Mouse (Mus musculus) hindbrain, embryonic 13.5 days (tissue): ENCODE data around the gene Exoc2. TPM values are rescaled to one million over a fixed set of nuclear protein-coding genes. Genes with fewer than 3 reads are reported as not detected.

ENCODE experiments used
- ATAC-seq: fragments of 200-750 bp; cut with Nextera tagmentation; 2 replicates; pipeline ENCODE4 v1.8.0; 2017; ENCODE audit warnings: moderate TSS enrichment; ENCODE audit not compliant: low FRiP score
- H3K27ac ChIP-seq: fragments of 300-500 bp; sonication (generic); 2 replicates; pipeline ENCODE4 v1.5.1; 2015; ENCODE audit warnings: inconsistent platforms, mild to moderate bottlenecking, moderate library complexity
- H3K27me3 ChIP-seq: fragments of 300-500 bp; sonication (generic); 2 replicates; pipeline ENCODE4 v1.6.1; 2015; ENCODE audit warnings: mild to moderate bottlenecking, inconsistent platforms
- H3K36me3 ChIP-seq: fragments of 300-500 bp; sonication (generic); 2 replicates; pipeline ENCODE4 v1.6.1; 2015; ENCODE audit warnings: mild to moderate bottlenecking, inconsistent platforms
- H3K4me1 ChIP-seq: fragments of 300-500 bp; sonication (generic); replicated peaks from 2 replicates; pipeline ENCODE4 v1.6.1; 2015; ENCODE audit warnings: inconsistent platforms
- H3K4me2 ChIP-seq: fragments of 300-500 bp; sonication (generic); 2 replicates; pipeline ENCODE4 v1.6.1; 2015; ENCODE audit warnings: inconsistent platforms, mild to moderate bottlenecking, moderate library complexity
- H3K4me3 ChIP-seq: fragments of 300-500 bp; sonication (generic); 2 replicates; pipeline ENCODE4 v1.5.1; 2015; ENCODE audit warnings: mild to moderate bottlenecking, inconsistent platforms
- H3K9ac ChIP-seq: fragments of 300-500 bp; sonication (generic); 2 replicates; pipeline ENCODE4 v1.6.1; 2015; ENCODE audit warnings: mild to moderate bottlenecking, inconsistent platforms
- H3K9me3 ChIP-seq: fragments of 300-500 bp; sonication (generic); 2 replicates; pipeline ENCODE4 v1.6.1; 2016; ENCODE audit warnings: inconsistent platforms
- WGBS: fragments of 180-500 bp; shearing (Covaris S2); methylation state at CpG from one replicate; pipeline ENCODE4 v1.1.7; 2015; 5-methylcytosine and 5-hydroxymethylcytosine counted together
- polyA plus RNA-seq: library from polyadenylated mRNA; unstranded; fragments of >200 nt; fragmentation: Nextera tagmentation; extraction: Ambion mirVana; gene quantifications from 2 replicates; pipeline ENCODE4 v1.2.1, GENCODE M21; 2015

Exoc2 gene
- polyA plus RNA-seq, 1 experiment from 2014 or later: 48.4 TPM

GRCm38 (mm10) chr13:30961932-30962331 is 12.0 kb downstream of the Exoc2 start:
- Histone ChIP-seq H3K27me3 (no peaks in the 10 kb centered on the region), H3K27ac (no peak overlapping the region), H3K4me1 (peaks cover 14% of the 10 kb centered on the region), H3K9me3 (no peaks in the 10 kb centered on the region), H3K4me2 (no peak overlapping the region), H3K36me3 (no peaks in the 10 kb centered on the region), H3K9ac (no peak overlapping the region), H3K4me3 (no peak overlapping the region)
- 62% methylated on average over 2 of the region's 2 CpGs for WGBS
- ATAC-seq: no peak

GRCm38 (mm10) chr13:30960714-30961113 is 13.2 kb downstream of the Exoc2 start:
- Histone ChIP-seq H3K4me2 (no peak overlapping the region), H3K4me1 (peaks cover 8% of the 10 kb centered on the region), H3K36me3 (no peaks in the 10 kb centered on the region), H3K4me3 (no peak overlapping the region), H3K9ac (no peak overlapping the region), H3K27me3 (no peaks in the 10 kb centered on the region), H3K9me3 (no peaks in the 10 kb centered on the region), H3K27ac (no peak overlapping the region)
- WGBS: 93% methylated on average over 2 of the region's 2 CpGs
- ATAC-seq: no peak

GRCm38 (mm10) chr13:30953580-30953979 is 20.3 kb downstream of the Exoc2 start:
- no peak overlapping the region for H3K9ac ChIP-seq
- no peaks in the 10 kb centered on the region for H3K27me3 ChIP-seq
- WGBS: 76% methylated on average over 1 of the region's 1 CpGs
- no peaks in the 10 kb centered on the region for H3K4me1 ChIP-seq
- no peak overlapping the region for H3K27ac ChIP-seq
- no peak overlapping the region for H3K4me3 ChIP-seq
- no peak for ATAC-seq
- H3K36me3 ChIP-seq: peaks cover 6% of the 10 kb centered on the region; the same call in 1 of the 2 replicates
- no peak overlapping the region for H3K4me2 ChIP-seq
- H3K9me3 ChIP-seq: no peaks in the 10 kb centered on the region

GRCm38 (mm10) chr13:30952044-30952443 is 21.8 kb downstream of the Exoc2 start:
- WGBS: 91% methylated on average over 2 of the region's 2 CpGs
- Histone ChIP-seq H3K4me2 (no peak overlapping the region), H3K4me3 (no peak overlapping the region), H3K27me3 (no peaks in the 10 kb centered on the region), H3K27ac (no peak overlapping the region), H3K4me1 (no peaks in the 10 kb centered on the region), H3K36me3 (peaks cover 11% of the 10 kb centered on the region), H3K9me3 (no peaks in the 10 kb centered on the region), H3K9ac (no peak overlapping the region)
- ATAC-seq: no peak

GRCm38 (mm10) chr13:30949181-30949580 is 24.7 kb downstream of the Exoc2 start:
- H3K36me3 ChIP-seq: peaks cover 7% of the 10 kb centered on the region
- H3K9me3 ChIP-seq: no peaks in the 10 kb centered on the region
- H3K27ac ChIP-seq: no peak overlapping the region
- no peaks in the 10 kb centered on the region for H3K27me3 ChIP-seq
- no peak for ATAC-seq
- no peak overlapping the region for H3K4me3 ChIP-seq
- H3K9ac ChIP-seq: no peak overlapping the region
- 93% methylated on average over 9 of the region's 9 CpGs for whole genome bisulfite sequencing
- H3K4me2 ChIP-seq: no peak overlapping the region
- H3K4me1 ChIP-seq: no peaks in the 10 kb centered on the region

GRCm38 (mm10) chr13:30947540-30947939 is 26.4 kb downstream of the Exoc2 start, which contains the start of gene Hus1b:
Hus1b (minus strand) TSS chr13:30947759.
- H3K9me3 ChIP-seq: no peaks in the 10 kb centered on the region
- WGBS: 93% methylated on average over 11 of the region's 11 CpGs
- no peak for ATAC-seq
- no peak within 1 kb of the TSS for H3K27ac ChIP-seq
- no peak within 1 kb of the TSS for H3K4me3 ChIP-seq
- peaks cover 7% of the 10 kb centered on the region for H3K36me3 ChIP-seq
- H3K27me3 ChIP-seq: no peaks in the 10 kb centered on the region
- no peaks in the 10 kb centered on the region for H3K4me1 ChIP-seq
- H3K9ac ChIP-seq: no peak within 1 kb of the TSS
- H3K4me2 ChIP-seq: no peak within 1 kb of the TSS

- no peak for ATAC-seq
- H3K4me2 ChIP-seq: no peak overlapping the region
- H3K36me3 ChIP-seq: peaks cover 7% of the 10 kb centered on the region
- H3K9ac ChIP-seq: no peak overlapping the region
- H3K4me1 ChIP-seq: no peaks in the 10 kb centered on the region
- H3K9me3 ChIP-seq: no peaks in the 10 kb centered on the region
- H3K27ac ChIP-seq: no peak overlapping the region
- H3K27me3 ChIP-seq: no peaks in the 10 kb centered on the region
- no peak overlapping the region for H3K4me3 ChIP-seq
- 94% methylated on average over 15 of the region's 15 CpGs for WGBS
These were observed 26.8 kb downstream of the Exoc2 start for GRCm38 (mm10) chr13:30947129-30947528.

GRCm38 (mm10) chr13:30945788-30946187 is 28.1 kb downstream of the Exoc2 start:
- no peaks in the 10 kb centered on the region for H3K4me1 ChIP-seq

GRCm38 (mm10) chr13:30932972-30933371 is 40.9 kb downstream of the Exoc2 start:
- Histone ChIP-seq H3K4me3 (no peak overlapping the region), H3K27me3 (no peaks in the 10 kb centered on the region), H3K4me1 (no peaks in the 10 kb centered on the region), H3K9ac (no peak overlapping the region), H3K27ac (no peak overlapping the region), H3K36me3 (peaks cover 19% of the 10 kb centered on the region), H3K4me2 (no peak overlapping the region), H3K9me3 (no peaks in the 10 kb centered on the region)
- 68% methylated on average over 6 of the region's 6 CpGs for WGBS
- ATAC-seq: no peak

More at GRCm38 (mm10) chr13:30945788-30946187, 28.1 kb downstream of the Exoc2 start:
- no peak for ATAC-seq
- no peak overlapping the region for H3K9ac ChIP-seq
- H3K4me3 ChIP-seq: no peak overlapping the region
- H3K9me3 ChIP-seq: no peaks in the 10 kb centered on the region
- no peak overlapping the region for H3K4me2 ChIP-seq
- no peaks in the 10 kb centered on the region for H3K27me3 ChIP-seq
- no peak overlapping the region for H3K27ac ChIP-seq
- H3K36me3 ChIP-seq: peaks cover 7% of the 10 kb centered on the region

GRCm38 (mm10) chr13:30931613-30932012 is 42.3 kb downstream of the Exoc2 start:
- no peak overlapping the region for H3K27ac ChIP-seq
- no peak overlapping the region for H3K4me3 ChIP-seq
- peaks cover 18% of the 10 kb centered on the region for H3K36me3 ChIP-seq
- H3K4me1 ChIP-seq: no peaks in the 10 kb centered on the region
- no peaks in the 10 kb centered on the region for H3K27me3 ChIP-seq
- no peak for ATAC-seq
- H3K9me3 ChIP-seq: no peaks in the 10 kb centered on the region
- no peak overlapping the region for H3K9ac ChIP-seq
- no peak overlapping the region for H3K4me2 ChIP-seq
- WGBS: 88% methylated on average over 4 of the region's 4 CpGs

- H3K4me1 ChIP-seq: no peaks in the 10 kb centered on the region
- no peak overlapping the region for H3K4me3 ChIP-seq
- no peaks in the 10 kb centered on the region for H3K9me3 ChIP-seq
- H3K27ac ChIP-seq: no peak overlapping the region
- H3K4me2 ChIP-seq: no peak overlapping the region
- ATAC-seq: no peak
- H3K9ac ChIP-seq: no peak overlapping the region
- peaks cover 22% of the 10 kb centered on the region for H3K36me3 ChIP-seq
- H3K27me3 ChIP-seq: no peaks in the 10 kb centered on the region
- WGBS: 91% methylated on average over 2 of the region's 2 CpGs
These were observed 44.8 kb downstream of the Exoc2 start for GRCm38 (mm10) chr13:30929119-30929518.

GRCm38 (mm10) chr13:30924269-30924668 is 49.6 kb downstream of the Exoc2 start:
- H3K27me3 ChIP-seq: no peaks in the 10 kb centered on the region
- H3K27ac ChIP-seq: no peak overlapping the region
- ATAC-seq: no peak
- no peak overlapping the region for H3K9ac ChIP-seq
- peaks cover 27% of the 10 kb centered on the region for H3K36me3 ChIP-seq
- H3K4me2 ChIP-seq: no peak overlapping the region
- H3K4me1 ChIP-seq: no peaks in the 10 kb centered on the region
- WGBS: 88% methylated on average over 6 of the region's 6 CpGs
- no peaks in the 10 kb centered on the region for H3K9me3 ChIP-seq
- no peak overlapping the region for H3K4me3 ChIP-seq

GRCm38 (mm10) chr13:30921914-30922313 is 52.0 kb downstream of the Exoc2 start:
- Histone ChIP-seq H3K27ac (no peak overlapping the region), H3K4me3 (no peak overlapping the region), H3K4me1 (no peaks in the 10 kb centered on the region), H3K4me2 (no peak overlapping the region), H3K9me3 (no peaks in the 10 kb centered on the region), H3K9ac (no peak overlapping the region), H3K36me3 (peaks cover 28% of the 10 kb centered on the region), H3K27me3 (no peaks in the 10 kb centered on the region)
- WGBS: 92% methylated on average over 4 of the region's 4 CpGs
- ATAC-seq: no peak
